Mouse (Mus musculus) ovary, adult 18-20 months (tissue): Measurements from ENCODE around the gene Srgap1.
"Not testable (repeated sequence)": the region's sequence is repeated elsewhere in the genome, so short reads cannot be mapped to it uniquely, and the experiment has no call there.

Source experiments
- DNase-seq: peaks from one replicate; pipeline ENCODE4 v3.0.0; 2022; ENCODE audit warnings: low spot score, mixed read lengths

Srgap1 gene

DNA sequence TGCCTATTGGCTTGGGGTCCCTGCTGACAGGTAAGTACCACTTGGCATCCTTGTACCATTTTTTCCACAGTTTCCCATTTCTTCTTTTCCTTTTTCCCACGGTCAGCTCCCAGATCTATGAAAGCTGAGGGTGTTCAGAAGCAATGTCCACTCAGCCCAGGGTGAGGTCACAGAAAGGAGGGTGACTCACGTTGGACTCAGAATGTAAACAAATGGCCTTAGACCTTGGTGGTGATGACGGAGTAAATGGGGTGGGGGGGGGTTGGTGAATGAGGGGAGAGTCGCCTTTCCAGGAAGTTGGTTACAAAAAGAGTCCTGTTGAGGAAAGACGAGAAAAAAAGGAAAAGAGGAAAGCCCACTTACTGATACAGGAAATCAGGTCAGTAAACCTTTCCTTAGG lies 224.4 kb downstream of the Srgap1 start:
- DNase-seq = no peak

DNA sequence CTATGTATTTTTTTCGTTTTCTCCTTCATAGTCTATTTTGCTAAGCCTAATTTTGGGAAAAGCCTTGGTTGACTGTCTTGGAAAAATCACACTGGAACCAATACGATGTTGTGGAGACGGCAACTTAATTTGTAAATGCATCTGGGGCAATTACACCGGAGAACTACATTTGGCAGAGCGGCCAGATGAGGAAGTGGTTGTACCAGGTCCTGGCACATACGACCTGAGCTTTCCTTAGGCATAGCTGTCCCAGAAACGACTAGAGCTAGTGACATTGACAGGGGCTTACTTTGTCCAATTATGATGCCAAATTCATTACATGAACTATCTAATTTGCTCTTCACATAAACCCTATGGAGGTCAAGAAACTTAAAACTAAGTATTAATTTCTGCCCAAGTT lies 226.3 kb downstream of the Srgap1 start:
- no peak for DNase-seq

DNA sequence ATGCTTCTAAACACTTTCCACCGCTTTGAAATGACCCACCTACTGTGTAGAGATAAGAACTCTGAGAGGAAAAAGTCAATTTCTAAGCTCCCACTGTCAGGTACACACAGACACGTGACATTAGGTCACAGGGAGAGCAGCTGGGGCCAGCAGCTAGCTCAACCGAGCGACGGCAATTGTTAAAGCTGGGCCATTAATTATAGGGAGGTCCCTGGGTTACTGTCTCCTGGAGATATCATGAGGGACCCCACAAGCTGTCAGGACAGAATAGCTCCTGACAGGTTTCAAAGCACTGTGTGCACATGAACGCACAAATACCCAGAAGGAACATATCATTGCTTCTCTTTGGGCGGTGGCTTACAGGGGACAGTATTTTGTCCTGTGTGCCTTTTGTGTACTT lies 229.1 kb downstream of the Srgap1 start:
- DNase-seq = no peak

DNA sequence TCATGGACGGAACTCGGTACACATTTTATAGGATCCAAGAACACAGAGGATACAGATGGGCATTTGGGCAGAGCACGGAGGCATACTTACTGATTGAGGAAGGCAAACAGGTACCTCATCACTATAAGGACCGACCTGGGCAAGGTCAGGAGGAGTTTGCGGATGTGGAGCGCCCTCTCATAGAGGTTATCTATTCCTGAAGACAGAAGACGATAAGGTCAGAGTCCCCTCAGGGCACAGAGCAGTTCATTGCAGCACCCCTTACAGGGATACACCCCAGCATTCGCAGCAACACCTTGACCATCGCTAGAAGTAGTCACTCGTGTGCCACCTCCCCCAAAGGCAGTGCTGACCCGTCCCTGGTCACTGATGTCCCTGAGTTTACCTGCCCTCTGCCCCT lies 239.3 kb downstream of the Srgap1 start:
- DNase-seq = no peak

DNA sequence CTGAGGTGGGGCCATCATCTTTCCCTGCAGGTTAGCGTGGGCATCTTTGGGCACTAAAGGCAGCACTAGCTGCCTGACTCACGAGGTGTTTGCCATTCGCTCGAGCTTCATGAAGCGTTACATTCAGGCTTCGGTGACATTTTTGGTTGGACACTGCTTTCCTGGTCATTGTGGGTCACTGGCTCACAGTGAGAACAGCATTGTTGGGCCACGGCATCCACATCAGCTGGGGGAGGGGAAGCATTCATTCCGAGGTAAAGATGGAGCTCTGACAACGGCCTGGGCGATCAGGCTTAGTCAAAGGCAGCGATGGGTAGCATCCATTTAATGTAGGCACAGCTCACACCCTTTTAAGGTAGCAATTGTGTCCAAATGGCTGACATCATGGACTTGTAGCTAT lies 240.3 kb downstream of the Srgap1 start:
- DNase-seq = no peak

DNA sequence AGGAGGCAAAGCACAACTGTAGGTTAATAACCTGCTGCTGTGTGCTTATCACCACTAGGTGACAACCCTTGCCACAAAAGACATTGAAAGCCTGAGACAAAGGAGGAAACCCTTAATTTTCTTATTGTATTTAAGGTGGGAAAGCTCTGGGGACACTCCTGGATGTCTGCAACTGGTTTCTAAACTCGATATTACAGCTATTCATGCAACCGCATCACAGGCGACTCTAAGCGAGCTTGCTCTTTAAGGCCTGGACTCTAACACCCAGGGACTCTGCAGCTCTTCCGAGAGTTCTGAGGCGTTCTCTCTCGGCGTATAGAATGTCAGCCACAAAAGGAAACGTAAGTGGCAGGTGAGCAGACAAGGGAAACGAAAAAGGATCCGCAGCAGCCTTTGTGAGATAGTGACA lies 241.2 kb downstream of the Srgap1 start:
- no peak for DNase-seq

DNA sequence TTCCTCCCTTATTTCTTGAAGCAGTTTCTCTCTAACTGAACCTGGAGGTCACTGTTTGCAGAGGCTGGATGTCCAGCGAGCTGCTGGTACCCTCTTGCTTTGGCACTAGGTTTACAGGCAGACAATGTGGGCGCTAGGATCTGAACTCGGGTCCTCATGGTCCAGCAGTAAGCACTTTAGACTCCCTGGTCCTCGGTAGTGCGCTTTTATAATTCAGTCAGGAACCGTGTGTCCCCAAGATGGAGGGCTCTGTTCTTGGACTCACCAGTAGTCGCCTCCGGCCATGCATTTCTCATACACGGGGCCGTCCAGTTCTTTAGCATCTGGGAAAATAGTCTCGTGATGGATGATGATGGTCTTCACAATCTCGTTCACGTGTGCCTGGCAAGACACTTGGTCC lies 242.6 kb downstream of the Srgap1 start:
- no peak for DNase-seq

DNA sequence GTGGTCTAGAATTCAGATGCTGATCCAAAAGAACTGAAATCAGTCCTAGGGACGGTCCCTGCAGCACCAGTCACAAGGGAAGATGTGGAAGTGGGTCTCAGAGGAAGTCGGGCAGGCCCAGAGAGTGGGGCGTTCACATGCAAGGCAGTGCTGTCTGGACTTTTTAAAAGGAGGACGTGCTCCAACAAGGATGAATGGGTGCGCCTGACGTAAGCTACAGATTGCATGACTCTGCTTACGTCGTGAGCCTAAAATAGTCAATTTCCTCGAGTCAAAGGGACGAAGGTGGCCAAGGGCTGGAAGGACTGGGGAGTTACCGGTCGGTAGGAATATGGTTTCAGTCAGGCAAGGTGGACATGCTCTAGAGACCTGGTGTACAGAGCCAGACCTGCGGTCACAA lies 247.1 kb downstream of the Srgap1 start:
- no peak for DNase-seq

DNA sequence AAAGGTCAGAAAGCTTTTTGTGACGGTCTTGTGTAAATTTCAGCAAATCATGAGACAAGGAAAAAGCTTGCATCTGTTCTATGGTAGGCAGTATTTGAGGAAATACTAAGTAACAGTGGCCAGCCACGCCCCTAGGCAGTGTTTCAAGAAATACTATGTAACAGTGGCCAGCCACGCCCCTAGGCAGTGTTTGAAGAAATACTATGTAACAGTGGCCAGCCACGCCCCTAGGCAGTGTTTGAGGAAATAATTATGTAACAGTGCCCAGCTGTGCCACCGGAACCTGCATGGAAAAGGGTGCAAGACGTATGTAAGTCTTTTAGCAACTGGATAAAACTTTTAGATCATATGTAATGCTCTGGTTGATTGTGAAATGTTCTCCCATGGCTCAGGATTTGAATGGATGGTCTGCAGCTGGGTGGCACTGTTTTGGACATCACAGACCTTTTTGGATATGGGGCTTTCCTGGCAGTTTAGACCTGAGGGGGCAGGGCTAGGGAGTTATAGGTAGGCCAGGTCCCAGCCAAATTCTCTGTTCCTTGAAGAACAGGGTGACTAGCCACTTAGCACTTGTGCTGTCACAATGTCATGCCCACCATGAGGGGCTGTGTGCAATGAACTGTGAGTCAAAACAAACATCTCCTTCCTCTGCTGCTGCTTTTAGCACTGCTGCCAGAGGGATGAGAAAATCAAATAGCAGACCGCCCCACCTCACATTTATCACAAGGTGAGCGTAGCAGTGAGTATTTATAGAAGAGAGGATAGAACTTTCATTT lies 250.9 kb downstream of the Srgap1 start:
- DNase-seq = no peak

DNA sequence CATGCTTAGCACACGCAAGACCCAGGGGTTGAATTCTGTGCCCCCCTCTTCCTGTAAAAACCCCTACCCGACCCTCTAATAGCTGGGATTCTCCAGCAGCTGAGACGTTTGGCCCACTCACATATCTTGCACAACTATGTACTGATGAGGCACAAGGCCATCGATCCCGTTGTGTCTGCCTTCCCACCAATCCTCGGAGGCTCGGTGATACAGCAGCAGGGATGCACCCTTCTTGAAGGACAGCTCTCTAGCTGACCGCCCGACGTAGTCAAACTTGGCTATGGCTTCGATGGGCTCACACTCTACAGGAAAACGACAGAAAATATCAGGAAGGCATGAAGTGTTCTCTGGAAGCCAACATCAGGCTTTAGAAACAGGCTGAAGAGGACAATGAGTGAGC lies 252.6 kb downstream of the Srgap1 start:
- DNase-seq = no peak

DNA sequence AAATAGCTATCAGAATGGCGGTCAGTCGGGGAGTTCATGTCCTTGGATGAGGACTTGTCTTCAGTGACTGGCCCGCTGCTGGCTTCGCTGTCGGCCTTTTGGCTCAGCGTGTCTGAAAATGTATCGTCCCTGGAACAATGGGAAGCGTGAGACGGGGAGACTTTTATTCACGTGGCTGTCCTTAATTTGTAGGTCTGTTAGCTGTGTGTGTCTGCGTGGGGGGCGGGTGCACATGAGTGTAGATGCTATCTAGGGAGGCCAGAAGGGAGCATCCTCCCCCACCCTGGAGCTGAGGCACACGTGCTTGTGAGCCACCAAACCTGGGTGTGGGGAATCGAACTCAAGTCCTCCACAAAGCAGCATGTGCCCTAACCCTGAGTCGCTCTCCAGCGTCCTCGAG lies 254.5 kb downstream of the Srgap1 start:
- no peak for DNase-seq

DNA sequence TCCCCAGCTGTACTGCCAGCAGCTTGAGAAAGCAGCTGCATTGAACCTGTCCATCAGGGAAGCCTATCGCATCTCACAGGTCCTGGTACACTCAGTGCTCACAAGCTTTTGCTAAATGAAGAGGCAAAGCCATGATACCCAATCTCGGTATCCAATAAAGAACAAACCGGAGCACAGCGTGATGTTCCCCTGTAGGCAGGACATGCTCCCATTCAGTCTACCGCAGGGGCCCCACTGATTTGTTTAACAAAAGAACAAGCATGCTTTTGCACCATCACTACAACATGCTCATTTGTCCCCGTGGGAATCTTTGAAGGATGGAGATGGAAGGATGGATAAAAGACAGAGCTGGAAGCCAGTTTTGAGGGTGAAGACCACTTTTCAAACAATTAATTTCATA lies 257.0 kb downstream of the Srgap1 start:
- DNase-seq = no peak

DNA sequence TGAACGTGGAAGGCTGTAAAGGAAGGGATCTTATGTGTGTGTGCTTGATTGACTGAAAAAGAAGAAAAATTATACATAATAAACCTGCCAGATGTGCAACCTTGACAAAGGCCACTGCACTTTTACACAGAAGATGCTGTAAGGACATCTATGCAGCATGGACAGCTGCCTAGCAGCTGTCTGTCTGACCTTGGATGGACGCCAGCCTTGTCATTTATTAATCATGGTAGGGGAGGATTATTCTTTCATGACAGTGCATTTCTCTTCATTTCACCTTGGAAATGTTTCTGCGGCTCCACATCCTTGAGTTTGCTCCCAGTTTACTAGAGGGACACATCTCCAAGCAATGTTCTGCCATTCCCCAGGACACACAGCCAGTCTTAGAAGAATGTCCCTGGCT lies 258.6 kb downstream of the Srgap1 start:
- DNase-seq = no peak

DNA sequence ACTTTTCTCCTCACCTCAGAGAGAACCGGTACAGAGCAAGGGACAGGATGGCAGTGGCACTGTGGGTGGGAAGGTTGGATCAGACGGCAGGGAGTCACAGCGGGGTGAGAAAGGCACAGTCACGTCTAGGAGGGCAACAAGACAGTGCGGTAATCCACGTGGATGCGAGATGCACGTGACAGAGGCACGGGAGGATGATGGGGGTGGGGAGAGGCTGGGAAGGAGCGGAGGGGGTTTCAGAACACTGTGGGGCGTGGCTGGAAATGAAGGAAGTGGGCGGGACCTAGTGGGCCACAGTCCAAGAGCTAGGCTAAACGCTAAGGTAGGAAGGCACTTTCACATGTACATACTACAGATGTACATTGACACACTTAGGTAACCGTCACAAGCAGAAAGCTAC lies 266.0 kb downstream of the Srgap1 start:
- DNase-seq = no peak

DNA sequence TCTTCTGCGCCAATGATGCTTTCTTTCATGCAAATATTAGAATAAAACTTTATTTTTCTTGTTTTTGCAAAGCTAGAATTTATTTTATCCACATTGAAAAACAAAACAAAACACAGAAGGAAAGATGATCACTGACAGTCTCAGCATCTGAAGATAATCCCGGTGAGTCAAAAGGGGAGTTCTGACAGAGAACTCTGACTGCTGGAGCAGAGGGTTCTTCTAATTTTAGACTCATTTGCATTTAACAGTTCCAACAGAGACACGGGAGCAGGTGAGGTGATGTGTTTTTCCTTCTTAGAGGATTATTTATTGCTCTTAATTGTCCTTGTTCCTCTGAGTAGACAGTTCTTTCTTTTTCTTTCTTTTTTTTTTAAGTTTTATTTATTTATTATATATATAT lies 271.1 kb downstream of the Srgap1 start:
- no peak for DNase-seq

DNA sequence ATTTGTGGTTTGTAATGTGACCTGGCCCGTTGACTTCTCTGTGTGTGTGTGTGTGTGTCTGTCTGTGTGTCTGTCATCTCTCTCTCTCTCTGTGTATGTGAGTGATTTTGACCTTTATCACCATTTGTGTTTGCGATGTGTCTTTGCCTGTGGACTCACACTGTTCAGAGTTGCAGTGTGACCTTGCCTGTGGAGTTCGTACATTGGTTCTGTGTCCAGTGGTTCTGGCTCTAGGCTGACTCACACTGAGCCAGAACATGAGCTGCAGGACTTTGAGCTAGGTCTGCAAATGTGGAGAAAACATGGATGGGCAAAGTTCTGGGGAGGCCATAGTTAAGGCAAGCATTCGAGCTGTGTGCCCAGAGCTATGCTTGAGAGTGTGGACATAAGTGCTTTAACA lies 273.3 kb downstream of the Srgap1 start:
- DNase-seq = no peak

DNA sequence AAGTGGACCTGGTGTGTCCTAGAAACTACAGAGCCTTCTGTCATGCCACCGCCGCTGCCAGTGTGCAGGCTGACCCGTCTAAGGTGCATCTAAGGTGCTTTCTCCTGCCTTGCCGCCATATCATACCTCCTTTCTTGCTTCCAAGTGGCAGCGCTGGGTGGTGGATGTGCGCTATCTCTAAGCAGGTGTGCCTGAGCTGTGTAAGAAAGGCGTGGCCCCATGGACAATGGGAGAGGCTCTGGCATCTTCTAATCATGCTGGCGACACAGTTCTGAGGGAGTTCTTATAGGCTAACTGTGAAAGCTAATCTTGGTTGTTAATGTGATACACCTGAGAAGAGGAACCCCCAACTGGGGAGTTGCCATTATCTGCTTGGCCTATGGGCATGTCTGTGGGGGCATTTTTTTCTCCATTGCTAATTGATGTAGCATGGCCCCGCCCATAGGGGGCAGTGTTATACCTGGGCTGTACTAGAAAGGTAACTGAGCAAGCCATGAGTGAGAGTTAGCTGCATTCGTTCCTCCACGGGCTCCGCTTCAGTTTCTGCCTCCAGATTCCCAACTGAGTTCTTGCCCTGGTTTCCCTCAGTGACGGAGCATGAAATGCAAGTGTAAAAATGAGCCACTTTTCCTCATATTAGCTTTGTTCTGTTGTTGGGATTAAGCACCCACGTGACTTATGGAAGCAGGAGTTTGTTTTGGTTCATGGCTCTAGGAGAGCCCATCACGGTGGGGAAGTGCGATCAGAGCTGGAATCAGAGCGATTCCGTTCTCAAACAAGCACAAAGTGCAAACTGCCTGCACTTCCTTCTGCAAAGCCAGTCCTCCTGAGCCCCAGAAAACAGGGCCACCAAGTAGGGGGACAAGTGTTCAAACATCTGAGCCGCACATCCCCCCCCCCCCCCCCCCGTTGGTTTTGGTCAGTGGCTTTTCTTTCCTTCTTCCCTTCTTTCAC lies 276.2 kb downstream of the Srgap1 start:
- DNase-seq = no peak

DNA sequence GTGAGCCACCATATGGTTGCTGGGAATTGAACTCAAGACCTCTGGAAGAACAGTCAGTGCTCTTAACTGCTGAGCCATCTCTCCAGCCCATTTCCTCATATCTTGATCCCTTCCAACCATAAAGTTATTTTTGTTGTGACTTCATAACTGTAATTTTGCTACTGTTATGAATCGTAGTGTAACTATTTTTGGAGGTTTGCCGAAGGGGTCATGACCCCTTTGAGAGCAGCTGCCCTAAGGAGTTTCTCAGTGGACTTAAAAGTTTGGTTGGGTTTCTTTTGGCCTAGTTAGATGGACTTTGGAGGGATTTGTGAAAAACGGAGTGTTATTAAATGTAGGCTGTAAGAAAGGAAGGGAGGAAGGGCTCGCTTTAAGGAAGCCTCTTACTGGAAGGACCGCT lies 277.4 kb downstream of the Srgap1 start:
- DNase-seq = no peak

DNA sequence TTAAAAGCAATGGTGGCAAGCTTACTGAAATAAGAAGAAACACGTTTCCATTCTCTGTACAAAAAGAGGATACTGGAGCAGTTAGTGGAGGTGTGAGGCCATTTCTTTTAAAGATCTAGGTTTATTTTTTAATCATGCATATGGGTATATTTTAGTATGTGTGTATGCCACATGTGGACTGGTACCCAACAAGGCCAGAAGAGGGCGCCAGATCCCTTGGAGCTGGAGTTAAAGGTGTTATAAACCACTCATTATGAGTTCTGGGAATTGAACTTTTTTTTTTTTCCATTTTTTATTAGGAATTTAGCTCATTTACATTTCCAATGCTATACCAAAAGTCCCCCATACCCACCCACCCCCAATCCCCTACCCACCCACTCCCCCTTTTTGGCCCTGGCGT lies 279.8 kb downstream of the Srgap1 start:
- not testable (repeated sequence) for DNase-seq

DNA sequence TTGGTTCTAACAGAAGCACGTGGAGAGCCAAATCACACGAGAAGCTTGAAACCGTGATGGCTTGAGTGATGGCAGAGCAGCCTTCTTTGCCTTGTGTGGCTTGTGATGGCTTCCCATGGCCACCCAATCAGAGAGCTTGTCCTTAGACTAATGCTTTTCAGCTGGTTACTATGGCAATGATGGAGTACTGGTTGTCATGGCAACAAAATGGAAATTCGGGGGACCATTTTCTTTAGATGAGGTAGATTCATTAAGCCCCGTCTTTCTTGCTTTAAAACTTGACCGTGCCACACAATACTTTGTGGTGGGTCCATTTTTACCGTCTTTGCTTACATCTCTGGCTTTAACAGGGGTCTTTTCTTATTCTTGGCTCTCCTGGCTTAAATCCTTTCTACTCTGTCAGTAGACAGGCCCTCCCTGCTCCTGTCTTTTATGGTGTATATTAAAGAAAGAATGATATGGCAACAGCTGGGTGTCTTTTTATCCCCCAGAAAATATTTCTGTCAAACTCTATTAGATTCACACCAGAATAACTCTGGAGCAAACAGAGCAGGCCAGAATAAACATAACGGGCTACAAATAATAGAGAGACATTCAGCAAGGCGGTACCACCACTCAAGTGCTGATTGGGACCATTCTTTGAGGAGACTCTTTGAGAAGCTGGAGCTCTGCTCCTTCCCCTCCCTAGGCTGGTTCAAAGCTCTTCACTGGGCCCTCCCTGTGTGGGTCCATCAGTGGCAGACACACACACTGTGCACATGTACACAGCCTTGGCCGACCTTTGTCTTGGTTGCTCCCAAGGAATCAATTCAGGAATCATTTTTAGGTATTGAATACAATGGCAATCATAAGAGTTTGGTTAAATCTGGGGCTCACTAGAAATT lies 281.7 kb downstream of the Srgap1 start:
- no peak for DNase-seq

DNA sequence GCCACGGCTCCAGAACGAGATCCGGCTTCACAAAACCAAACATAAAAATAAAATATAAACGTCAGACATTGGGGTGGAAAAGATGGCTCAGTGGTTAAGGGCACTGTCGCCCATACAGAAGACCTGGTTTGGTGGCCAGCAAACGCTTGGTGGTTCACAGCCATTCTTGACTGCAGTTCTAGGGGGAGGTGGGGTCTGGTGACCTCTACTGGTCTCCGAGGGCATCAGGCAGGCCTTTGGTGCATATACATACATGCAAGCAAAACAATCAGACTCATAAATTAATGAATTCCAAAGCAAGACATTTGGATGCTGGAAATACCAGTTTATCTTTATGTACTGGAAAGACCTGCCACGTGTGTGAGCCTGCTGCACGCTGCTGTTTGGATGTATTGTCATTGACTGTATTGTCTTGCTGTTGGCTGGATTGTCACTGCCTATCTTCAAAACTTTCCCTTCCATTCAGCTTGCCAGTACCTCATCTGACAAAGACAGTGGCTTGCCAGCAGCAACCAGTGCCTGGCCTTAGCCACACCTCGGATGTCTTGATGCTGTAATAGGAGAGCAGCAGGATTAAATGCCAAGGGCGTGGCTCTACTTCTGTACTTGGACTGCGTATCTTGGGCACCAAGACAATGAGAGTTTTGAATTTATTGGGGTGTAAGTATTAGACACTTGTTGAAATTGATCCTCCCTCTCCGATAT lies 282.5 kb downstream of the Srgap1 start:
- DNase-seq = no peak

DNA sequence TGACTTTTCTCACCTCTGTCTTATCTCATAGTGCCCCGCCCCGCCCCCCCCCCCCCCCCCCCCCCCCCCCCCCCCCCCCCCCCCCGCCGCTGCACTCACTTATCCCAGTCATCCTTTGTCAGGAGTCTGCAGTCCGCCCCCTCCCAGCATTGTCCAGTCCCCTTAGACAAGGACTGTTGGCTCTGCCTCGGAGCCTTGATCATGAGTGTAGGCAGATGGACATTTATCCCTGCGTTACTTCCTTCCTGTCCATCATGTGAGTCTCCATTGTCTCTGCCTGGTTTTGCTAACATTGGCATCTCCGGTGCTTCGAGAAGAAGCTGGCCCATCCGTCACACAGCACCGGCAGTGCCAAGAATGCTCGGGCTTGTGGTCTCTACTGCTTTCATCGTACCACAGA lies 283.9 kb downstream of the Srgap1 start:
- DNase-seq = no peak
